Comparison of ENCODE assay signal across 25 mouse cellular contexts in genomic region chr14:34289259-34290015, GRCm38 (mm10).
"Had no signal": no experiment of that assay in that cellular context is flagged by ENCODE, and none has a peak within 500 bp of the region (broad histone marks: within the 10 kb centered on the region; RNA-seq: fewer than 3 reads in every experiment).

No protein-coding gene starts in this region.

- H3K9me3 ChIP-seq: hindbrain, embryonic 10.5 days; hindbrain, embryonic 12.5 days; limb, embryonic 10.5 days; limb, embryonic 12.5 days; liver, embryonic 13.5 days; liver, embryonic 15.5 days had no signal

- H3K4me2 ChIP-seq: heart, embryonic 11.5 days; hindbrain, embryonic 12.5 days; hindbrain, embryonic 14.5 days; limb, embryonic 12.5 days; liver, embryonic 11.5 days; liver, embryonic 13.5 days; liver, embryonic 15.5 days had no signal

- H3K27ac ChIP-seq: heart, adult 2 months; hindbrain, embryonic 10.5 days; hindbrain, embryonic 12.5 days; hindbrain, embryonic 14.5 days; left cerebral cortex, adult 2 months; limb, embryonic 10.5 days; limb, embryonic 12.5 days; liver, embryonic 13.5 days; liver, embryonic 15.5 days had no signal

- H3K36me3 ChIP-seq: hindbrain, embryonic 10.5 days; hindbrain, embryonic 12.5 days; limb, embryonic 10.5 days; limb, embryonic 12.5 days; liver, embryonic 13.5 days; liver, embryonic 15.5 days had no signal

- H3K4me1 ChIP-seq: hindbrain, embryonic 10.5 days; hindbrain, embryonic 12.5 days; limb, embryonic 10.5 days; limb, embryonic 12.5 days; liver, embryonic 13.5 days had no signal

- H3K9ac ChIP-seq: hindbrain, embryonic 12.5 days; hindbrain, embryonic 14.5 days; limb, embryonic 12.5 days; liver, embryonic 13.5 days; liver, embryonic 15.5 days had no signal

- H3K4me3 ChIP-seq: heart, adult 2 months; hindbrain, embryonic 10.5 days; hindbrain, embryonic 12.5 days; left cerebral cortex, adult 2 months; limb, embryonic 10.5 days; limb, embryonic 12.5 days; liver, embryonic 13.5 days; liver, embryonic 15.5 days had no signal

- ATAC-seq: hindbrain, embryonic 16.5 days; inflammation-experienced regulatory T-cells, adult 6 months had no signal

- H3K27me3 ChIP-seq: hindbrain, embryonic 12.5 days; limb, embryonic 12.5 days; liver, embryonic 13.5 days; liver, embryonic 15.5 days had no signal

- DNase-seq: gastrocnemius, postnatal 14 days; gastrocnemius, postnatal 36 days; heart, adult 11 months; heart, adult 2 months; heart, postnatal 10 days; heart, postnatal 4 days; kidney, adult 11 months; kidney, adult 2 months; kidney, adult 9 months; kidney, postnatal 14 days; kidney, postnatal 36 days; layer of hippocampus, adult 9-11 months; liver; liver, embryonic 13.5 days had no signal
